Mouse (Mus musculus): ENCODE data around the gene Krt34. TPM values are rescaled to one million over a fixed set of nuclear protein-coding genes. Genes with fewer than 3 reads are reported as not detected.

Gene Krt34
- total RNA-seq, 1 experiment from 2014 or later, result not detected

- ATAC-seq (replicated peaks; ENCODE audit: insufficient number of reproducible peaks, low FRiP score, low TSS enrichment, poor library complexity, severe bottlenecking), result no peak
Measured at GRCm38 (mm10) chr11:100006624-100007023, 34.7 kb downstream of the Krt34 start.

DNA sequence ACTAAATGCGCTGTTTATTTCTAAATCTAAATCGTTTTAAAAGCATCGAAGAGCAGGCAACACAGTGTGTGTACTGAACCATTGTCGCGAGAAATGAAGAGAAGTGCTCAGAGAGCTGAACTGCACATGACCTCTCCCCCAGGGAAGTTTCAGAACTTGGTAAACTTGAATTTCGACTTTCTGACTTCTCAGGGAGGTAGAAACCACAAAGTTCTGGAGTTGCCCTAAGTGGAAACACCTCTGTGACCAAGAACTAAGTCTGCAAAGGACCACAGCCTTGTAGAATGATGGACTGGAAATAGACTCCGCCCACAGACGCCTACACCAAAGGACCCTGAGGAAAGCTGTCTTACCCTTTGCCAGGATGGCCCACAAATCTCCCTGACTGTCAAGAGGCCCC, 35.4 kb downstream of the Krt34 start:
- ATAC-seq (replicated peaks; ENCODE audit: insufficient number of reproducible peaks, low FRiP score, low TSS enrichment, poor library complexity, severe bottlenecking), result no peak

GRCm38 (mm10) chr11:100004846-100005245, 36.5 kb downstream of the Krt34 start:
- no peak for ATAC-seq (replicated peaks; ENCODE audit: insufficient number of reproducible peaks, low FRiP score, low TSS enrichment, poor library complexity, severe bottlenecking)

GRCm38 (mm10) chr11:99999091-99999490, 42.3 kb downstream of the Krt34 start:
- no peak for ATAC-seq (replicated peaks; ENCODE audit: insufficient number of reproducible peaks, low FRiP score, low TSS enrichment, poor library complexity, severe bottlenecking)

DNA sequence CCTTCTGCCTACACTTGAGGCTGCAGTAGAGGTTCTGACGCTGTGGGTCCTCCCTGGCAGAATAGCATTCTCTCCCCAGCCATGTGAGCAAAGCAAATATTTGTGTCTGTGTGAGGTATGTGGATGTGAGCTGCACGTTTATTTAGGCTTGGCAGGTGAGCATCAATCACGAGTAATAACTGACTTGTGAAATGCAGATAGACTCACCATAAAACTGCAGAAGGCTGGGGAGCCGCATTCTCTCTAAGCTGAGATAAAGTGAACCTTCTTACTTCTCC, 47.0 kb downstream of the Krt34 start:
- no peak for ATAC-seq (replicated peaks; ENCODE audit: insufficient number of reproducible peaks, low FRiP score, low TSS enrichment, poor library complexity, severe bottlenecking)

GRCm38 (mm10) chr11:99993620-99994383, 47.6 kb downstream of the Krt34 start, which contains the start of gene Krtap17-1:
Gene Krtap17-1, minus strand, starts transcription at chr11:99993994.
- ATAC-seq (replicated peaks; ENCODE audit: insufficient number of reproducible peaks, low FRiP score, low TSS enrichment, poor library complexity, severe bottlenecking), result no peak

DNA sequence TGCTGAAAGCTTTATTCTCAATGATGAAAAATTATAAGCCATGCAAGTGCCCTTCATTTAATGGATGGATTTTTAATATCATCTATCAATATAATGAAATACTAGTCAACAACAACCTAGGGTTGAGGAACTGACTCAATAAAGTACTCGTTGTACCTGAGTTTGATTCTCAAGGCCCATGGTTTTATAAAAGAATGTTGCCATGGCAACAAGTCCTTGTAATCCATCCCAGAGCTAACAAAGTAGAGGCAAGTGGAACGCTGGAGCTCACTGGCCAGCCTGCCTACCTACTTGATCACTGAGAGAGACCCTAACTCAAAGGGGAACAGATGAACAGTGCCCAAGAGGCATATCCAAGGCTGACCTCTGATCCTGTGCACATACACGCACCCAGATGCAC, 50.8 kb downstream of the Krt34 start:
- no peak for ATAC-seq (replicated peaks; ENCODE audit: insufficient number of reproducible peaks, low FRiP score, low TSS enrichment, poor library complexity, severe bottlenecking)

- ATAC-seq (replicated peaks; ENCODE audit: insufficient number of reproducible peaks, low FRiP score, low TSS enrichment, poor library complexity, severe bottlenecking), result no peak
Measured at GRCm38 (mm10) chr11:99989881-99990405, 51.4 kb downstream of the Krt34 start.

- ATAC-seq (replicated peaks; ENCODE audit: insufficient number of reproducible peaks, low FRiP score, low TSS enrichment, poor library complexity, severe bottlenecking), result no peak
Measured at GRCm38 (mm10) chr11:99988530-99988929, 52.8 kb downstream of the Krt34 start.

Other genes starting within 250 kb of the Krt34 start
- not detected in 3 replicates for gene Gm11596, start 248.1 kb downstream of the Krt34 start, total RNA-seq (2017)
- not detected in 3 replicates for gene Gm11569, start 242.6 kb downstream of the Krt34 start, total RNA-seq (2017)
- gene Gm11554, start 237.1 kb downstream of the Krt34 start, total RNA-seq (2017), result not detected in 3 replicates
- not detected in 3 replicates for gene Krtap4-13, start 231.7 kb downstream of the Krt34 start, total RNA-seq (2017)
- not detected in 3 replicates for gene Gm11564, start 225.9 kb downstream of the Krt34 start, total RNA-seq (2017)
- not detected in 3 replicates for gene 2300003K06Rik, start 203.5 kb downstream of the Krt34 start, total RNA-seq (2017)
- not detected in 3 replicates for gene Krtap4-16, start 189.9 kb downstream of the Krt34 start, total RNA-seq (2017)
- not detected in 3 replicates for gene Gm11568, start 183.6 kb downstream of the Krt34 start, total RNA-seq (2017)
- gene Gm11559, start 177.1 kb downstream of the Krt34 start, total RNA-seq (2017), result not detected in 3 replicates
- gene Krtap9-1, start 168.2 kb downstream of the Krt34 start, total RNA-seq (2017), result not detected in 3 replicates
- not detected in 3 replicates for gene Gm11567, start 162.4 kb downstream of the Krt34 start, total RNA-seq (2017)
- gene Krtap31-1, start 133.6 kb downstream of the Krt34 start, total RNA-seq (2017), result not detected in 3 replicates
- not detected in 3 replicates for gene Gm11565, start 126.8 kb downstream of the Krt34 start, total RNA-seq (2017)
- gene Krtap31-2, start 105.3 kb downstream of the Krt34 start, total RNA-seq (2017), result not detected in 3 replicates
- not detected in 3 replicates for gene Krtap9-5, start 93.1 kb downstream of the Krt34 start, total RNA-seq (2017)
- not detected in 3 replicates for gene Krtap29-1, start 62.5 kb downstream of the Krt34 start, total RNA-seq (2017)
- not detected in 3 replicates for gene Krtap16-1, start 55.0 kb downstream of the Krt34 start, total RNA-seq (2017)
- not detected in 3 replicates for gene Krtap17-1, start 47.6 kb downstream of the Krt34 start, total RNA-seq (2017)
- gene Krt33a, start 25.3 kb downstream of the Krt34 start, total RNA-seq (2017), result not detected in 3 replicates
- not detected in 3 replicates for gene Krt33b, start 11.7 kb downstream of the Krt34 start, total RNA-seq (2017)
- gene Krt31, start 9.0 kb upstream of the Krt34 start, total RNA-seq (2017), result not detected in 3 replicates
- not detected in 3 replicates for gene Krt32, start 46.7 kb upstream of the Krt34 start, total RNA-seq (2017)
- not detected in 3 replicates for gene Krt35, start 54.7 kb upstream of the Krt34 start, total RNA-seq (2017)
- gene Krt36, start 64.1 kb upstream of the Krt34 start, total RNA-seq (2017), result not detected in 3 replicates
- gene Krt13, start 80.0 kb upstream of the Krt34 start, total RNA-seq (2017), result not detected in 3 replicates
- gene Krt15, start 94.4 kb upstream of the Krt34 start, total RNA-seq (2017), result not detected in 3 replicates
- gene Krt19, start 107.1 kb upstream of the Krt34 start, total RNA-seq (2017), result not detected in 3 replicates
- not detected in 3 replicates for gene Krt9, start 151.7 kb upstream of the Krt34 start, total RNA-seq (2017)
- gene Krt14, start 166.0 kb upstream of the Krt34 start, total RNA-seq (2017), result not detected in 3 replicates
- not detected in 3 replicates for gene Krt16, start 207.3 kb upstream of the Krt34 start, total RNA-seq (2017)
- gene Krt17, start 219.5 kb upstream of the Krt34 start, total RNA-seq (2017), result not detected in 3 replicates
- not detected in 3 replicates for gene Krt42, start 228.3 kb upstream of the Krt34 start, total RNA-seq (2017)

All from monocyte, adult 5-6 weeks (primary cell).